Mouse (Mus musculus) NIH3T3 (cell line): ENCODE results near the gene Dip2a.

ENCODE experiments used
- DNase-seq: peaks from one replicate; pipeline ENCODE4 v3.0.0-alpha.2; 2012; ENCODE audit warnings: low read depth

The Dip2a gene

DNA sequence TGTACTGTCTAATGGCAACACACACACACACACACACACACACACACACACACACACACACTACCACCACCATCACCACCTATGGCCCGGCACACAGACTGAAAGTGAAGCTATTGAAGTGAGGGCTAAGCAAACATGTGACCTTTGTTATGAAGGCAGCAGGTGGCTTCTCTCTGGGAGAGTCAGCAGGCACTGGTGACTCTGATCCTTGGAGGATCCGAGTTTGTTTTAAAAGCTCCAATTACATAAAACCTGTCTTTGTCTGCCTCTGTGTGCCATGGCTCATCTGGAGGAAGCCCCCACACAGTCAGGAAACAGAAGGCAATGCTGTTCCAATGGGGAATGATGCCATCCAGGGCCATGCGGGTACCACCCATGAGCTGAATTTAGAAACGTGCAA, 98.5 kb downstream of the Dip2a start:
- DNase-seq: no peak

DNA sequence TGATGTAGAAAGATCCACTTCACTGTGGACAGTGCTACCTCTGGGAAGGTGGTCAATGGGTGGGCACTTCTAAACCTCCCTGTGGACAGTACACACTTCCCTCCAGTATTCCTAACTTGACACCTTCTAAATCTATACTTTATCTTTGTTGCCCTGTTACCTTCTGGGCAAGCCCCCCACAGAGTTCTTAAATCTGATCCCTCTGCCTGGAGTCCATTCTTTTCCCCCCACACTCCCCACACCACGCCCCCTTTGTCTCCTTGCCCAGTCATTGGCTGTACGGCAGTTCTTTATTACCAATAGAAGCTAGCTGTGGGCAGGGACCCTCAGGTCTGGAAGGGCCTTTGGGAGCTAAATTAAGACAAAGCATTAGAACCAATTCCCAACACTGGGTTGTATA, 100.0 kb downstream of the Dip2a start:
- no peak for DNase-seq

DNA sequence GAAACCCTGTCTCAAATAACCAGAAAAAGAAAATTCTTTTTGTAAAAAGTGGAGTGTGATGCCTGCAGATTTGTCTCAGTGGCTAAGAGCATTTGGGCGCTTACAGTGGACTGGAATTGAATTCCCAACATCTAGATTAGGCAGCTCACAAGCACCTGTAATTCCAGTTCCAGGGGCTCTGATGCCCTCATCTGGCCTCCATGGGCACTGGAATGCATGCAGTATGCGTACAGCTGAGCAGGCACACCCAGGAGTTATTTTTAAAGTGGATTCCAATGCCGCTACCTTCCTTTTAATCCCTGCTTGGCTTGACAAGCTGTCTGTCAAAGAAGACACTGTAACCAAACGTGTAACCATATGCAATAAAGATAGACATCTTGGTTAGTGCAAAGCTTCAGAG, 105.7 kb downstream of the Dip2a start:
- no peak for DNase-seq

DNA sequence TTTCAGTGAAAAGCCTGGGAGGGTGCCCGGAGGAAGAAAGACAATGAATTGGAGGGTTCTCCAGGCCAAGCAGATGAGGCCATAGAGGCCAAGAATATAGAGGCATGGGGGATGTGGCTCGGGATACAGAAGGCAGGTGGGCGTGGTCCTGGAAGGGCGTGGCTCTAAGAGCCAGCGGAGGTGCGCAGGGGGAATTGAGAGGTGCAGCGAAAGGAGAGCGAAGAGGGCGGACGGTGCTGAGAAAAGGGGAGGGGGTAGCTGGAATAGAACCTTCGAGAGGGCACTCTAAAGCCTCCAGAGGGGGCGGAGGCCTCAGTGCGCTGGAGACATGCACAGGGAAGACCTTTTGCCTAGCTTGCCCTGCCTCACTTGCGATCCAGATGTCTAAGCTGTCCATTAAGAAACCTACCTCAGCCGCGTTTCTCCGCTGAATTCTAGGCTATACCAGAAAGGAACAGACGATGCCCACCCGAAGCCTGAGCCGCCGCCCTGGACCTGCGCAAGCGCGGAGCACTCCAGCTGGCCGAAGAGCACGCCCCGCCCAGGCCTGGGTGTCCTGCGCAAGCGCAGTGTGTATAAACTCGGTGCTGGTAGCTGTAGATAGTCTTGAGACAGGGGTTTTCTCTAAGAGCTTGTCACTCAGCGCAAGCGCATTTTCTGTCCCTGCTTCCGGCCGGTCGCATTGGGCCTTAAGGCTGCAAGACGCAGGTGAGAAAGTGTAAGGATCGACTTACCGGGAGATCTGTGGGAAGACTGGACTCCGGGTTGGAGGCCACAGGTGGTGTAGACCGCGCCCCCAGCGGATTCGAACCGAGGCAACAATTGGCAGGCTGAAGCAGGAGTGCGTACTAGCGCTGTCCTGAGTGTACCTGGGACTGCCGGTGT, 107.5 kb downstream of the Dip2a start, which contains the start of gene Prmt2:
TSS of gene Prmt2 (minus strand) at position 525 of the 885 bp plus-strand sequence.
- DNase-seq: peak; percentile 98

DNA sequence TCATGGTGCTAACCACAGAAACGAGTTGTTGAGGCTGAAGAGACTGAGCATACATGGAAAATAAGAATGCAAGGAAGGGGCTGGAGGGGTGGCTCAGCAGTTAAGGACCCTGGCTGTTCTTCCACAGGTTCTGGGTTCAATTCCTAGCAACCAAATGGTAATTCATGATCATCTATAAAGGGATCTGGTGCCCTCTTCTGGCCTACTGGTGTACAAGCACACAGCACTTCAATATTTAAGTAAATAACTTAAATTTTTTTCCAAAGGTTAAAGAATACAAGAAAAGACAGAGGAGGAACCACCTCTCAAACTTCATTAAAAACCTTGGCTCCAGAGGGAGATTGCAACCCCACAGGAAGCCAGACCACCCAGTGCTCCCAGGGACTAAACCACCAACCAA, 115.5 kb downstream of the Dip2a start:
- peak; percentile 34 for DNase-seq

DNA sequence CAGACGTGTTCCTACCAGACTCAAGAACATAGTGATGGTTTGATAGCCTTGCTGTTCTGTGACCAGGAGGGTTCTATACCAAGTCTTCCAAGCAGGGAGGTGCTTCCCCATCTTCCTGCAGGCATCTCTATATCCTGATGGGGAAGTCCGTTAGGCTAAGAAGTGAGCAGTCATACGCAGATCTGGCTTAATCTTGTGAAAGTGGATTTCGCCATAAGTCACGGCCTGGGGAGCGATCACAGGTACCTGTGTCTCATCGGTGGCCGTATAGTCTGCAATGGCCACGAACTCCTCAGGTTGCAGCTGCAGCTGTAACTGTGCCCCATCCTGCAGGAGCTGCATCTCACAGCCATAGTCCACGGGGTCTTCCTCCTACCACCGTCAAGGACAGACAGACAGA, 119.1 kb downstream of the Dip2a start:
- DNase-seq: no peak

DNA sequence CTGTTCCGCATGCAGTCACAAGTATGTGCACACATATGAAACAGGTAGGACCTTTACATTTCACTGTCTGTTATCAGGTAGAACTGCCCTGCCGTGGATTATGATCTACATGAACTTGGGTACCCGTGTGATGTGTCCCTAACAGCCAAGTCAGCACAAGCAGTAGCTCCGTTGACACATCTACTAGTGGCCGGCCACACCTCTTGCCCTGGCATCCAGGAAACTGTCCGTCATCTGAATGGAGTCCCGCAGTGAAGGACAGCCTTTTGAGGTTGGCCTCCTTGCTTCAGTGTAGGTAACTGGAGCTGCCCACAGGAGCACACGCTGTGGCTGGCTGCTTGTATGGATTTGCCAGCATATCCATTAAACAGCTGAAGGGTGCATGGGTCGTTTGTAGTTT, 126.9 kb downstream of the Dip2a start:
- DNase-seq: no peak

DNA sequence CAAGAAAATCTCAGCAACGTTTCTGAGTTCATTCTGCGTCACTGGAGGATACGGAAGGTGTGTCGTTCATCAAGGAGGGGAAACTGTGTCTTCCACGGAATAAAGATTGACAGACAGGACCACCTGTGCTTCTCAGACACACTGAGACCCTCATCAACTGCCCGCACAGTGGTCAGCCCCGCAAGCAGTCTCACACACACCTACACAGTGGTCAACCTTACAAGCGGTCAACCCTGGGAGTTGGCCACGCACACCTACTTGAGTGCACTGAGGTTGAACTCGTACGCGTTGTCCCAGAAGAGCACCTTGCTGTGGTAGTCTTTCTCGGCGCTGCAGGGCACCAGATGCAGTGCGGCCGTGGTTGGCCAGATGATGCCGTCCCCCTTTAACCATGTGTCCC, 128.0 kb downstream of the Dip2a start:
- DNase-seq: no peak

DNA sequence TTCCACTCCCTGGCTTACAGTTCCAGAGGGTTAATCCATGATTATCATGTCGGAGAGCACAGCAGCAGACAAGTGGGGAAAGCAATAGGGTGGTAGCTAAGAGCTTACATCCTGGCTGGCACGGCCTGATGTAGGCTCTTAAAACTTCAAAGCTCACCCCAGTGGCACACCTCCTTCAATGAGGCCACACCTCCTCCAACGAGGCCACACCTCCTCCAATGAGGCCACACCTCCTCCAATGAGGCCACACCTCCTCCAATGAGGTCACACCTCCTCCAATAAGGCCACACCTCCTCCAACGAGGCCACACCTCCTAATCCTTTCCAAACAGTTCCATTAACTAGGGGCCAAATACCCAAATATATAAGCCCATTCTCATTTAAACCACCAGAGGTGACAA, 130.9 kb downstream of the Dip2a start:
- DNase-seq: no peak

DNA sequence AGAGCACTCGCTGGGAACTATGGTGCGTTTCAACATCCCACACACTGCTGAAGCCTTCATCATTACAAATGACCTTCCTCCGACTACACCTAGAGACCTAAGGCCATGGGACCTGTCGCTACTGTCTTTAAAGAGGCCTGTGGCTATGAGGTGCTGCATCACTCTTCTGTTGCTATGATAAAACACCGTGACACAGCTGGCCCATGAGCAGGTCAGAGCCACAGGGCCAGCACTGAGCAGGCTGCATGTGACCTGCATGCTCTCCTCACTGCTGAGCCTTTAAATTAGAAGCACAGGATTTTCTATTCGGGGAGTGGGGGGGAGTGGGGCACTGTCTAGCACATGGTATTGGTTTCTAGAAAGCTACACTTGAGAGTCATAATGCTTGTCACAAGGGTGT, 133.0 kb downstream of the Dip2a start:
- DNase-seq: no peak

DNA sequence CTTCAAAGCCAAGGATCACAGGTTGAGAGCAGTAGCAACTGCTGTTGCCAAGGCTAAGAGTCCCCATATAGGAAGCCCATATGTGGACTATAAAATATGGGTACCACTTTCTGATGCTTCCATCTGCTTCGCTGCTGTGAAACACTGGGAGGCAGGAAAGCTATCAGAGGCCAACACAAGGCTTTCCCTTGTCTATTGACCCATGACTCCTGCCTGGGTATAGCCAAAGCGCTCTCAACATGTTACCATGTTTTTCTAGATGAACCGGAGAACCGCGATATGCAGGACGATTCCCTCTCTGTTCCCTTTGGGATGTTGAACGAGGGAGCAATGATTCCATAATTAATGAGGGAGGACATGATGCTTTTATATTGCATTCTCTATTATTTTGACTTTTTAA, 134.3 kb downstream of the Dip2a start:
- no peak for DNase-seq
